Mouse (Mus musculus) heart, adult 2 months (tissue): ENCODE measurements around the gene Lce1a1.

Experiments used
- CTCF ChIP-seq: fragments of 200-600 bp; IDR thresholded peaks from 2 replicates; pipeline ENCODE4 v1.8.1; 2022; ENCODE audit warnings: antibody characterized with exemption, mild to moderate bottlenecking, moderate library complexity
- EP300 ChIP-seq: fragments of 200-500 bp; IDR thresholded peaks from 2 replicates; pipeline ENCODE4 v1.6.1; 2011; ENCODE audit warnings: low read depth, low read length, control low read depth; ENCODE audit not compliant: insufficient read depth
- POLR2A ChIP-seq: fragments of 200-500 bp; IDR thresholded peaks from 2 replicates; pipeline ENCODE4 v1.6.1; 2011; ENCODE audit warnings: mild to moderate bottlenecking, low read depth, low read length, control low read depth; ENCODE audit not compliant: insufficient read depth

DNA sequence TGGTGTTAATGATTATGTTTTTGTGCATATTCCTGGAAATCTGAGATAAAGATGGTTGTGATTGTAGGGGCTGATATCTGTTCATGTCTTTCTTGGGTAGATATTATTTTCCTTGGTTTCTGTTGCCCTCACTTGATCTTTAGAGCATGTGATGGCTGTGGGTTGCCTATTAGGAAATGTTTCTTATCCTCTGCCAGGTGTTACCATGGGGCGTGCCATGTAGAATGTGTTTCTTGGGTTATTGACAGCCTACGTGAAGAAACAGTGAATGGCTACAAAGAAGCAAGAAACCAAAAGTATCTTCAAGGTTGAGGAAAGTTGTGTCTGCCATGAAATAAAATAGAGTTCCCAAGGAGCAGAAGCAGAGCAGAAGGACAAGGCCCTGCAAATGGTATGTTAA lies 49.7 kb downstream of the Lce1a1 start:
- TF ChIP-seq CTCF (no peak), POLR2A (no peak), EP300 (no peak)
